In genomic region chr12:4729165-4729564, GRCm38 (mm10) we compare ENCODE assay signal across 16 mouse cellular contexts. TPM values are rescaled to one million over a fixed set of nuclear protein-coding genes. Genes with fewer than 3 reads are reported as not detected.
DNase-seq lines count a peak whose midpoint lies in the region; ATAC-seq and TF ChIP-seq lines count a peak whose summit lies in the region.
"Had no signal": no experiment of that assay in that cellular context is flagged by ENCODE, and none has a peak within 500 bp of the region (broad histone marks: within the 10 kb centered on the region; RNA-seq: fewer than 3 reads in every experiment).

No protein-coding gene starts in this region.

- H3K4me2 ChIP-seq in liver, embryonic 14.5 days (ENCODE audit: low read depth), result no peak overlapping the region
- no peak overlapping the region for H3K4me2 ChIP-seq in liver, embryonic 12.5 days
- H3K4me2 ChIP-seq: limb, embryonic 13.5 days had no signal

- no peaks in the 10 kb centered on the region for H3K27me3 ChIP-seq in liver, embryonic 14.5 days (ENCODE audit: control insufficient read depth, insufficient read depth, low read length)
- H3K27me3 ChIP-seq in liver, embryonic 12.5 days (replicated peaks), result 0 out of 2 replicates have a peak, but pooled peaks cover 6% of the 10 kb centered on the region
- H3K27me3 ChIP-seq: limb, embryonic 13.5 days had no signal

- no peak for TF ChIP-seq EP300 in liver, embryonic 14.5 days (IDR thresholded peaks at IDR 0.05; ENCODE audit: low read depth)

- no peaks in the 10 kb centered on the region for H3K36me3 ChIP-seq in liver, embryonic 14.5 days (replicated peaks; ENCODE audit: control insufficient read depth, insufficient read depth, low read depth)
- no peaks in the 10 kb centered on the region for H3K36me3 ChIP-seq in liver, embryonic 12.5 days
- H3K36me3 ChIP-seq: limb, embryonic 13.5 days had no signal

- no peak for ATAC-seq in liver, embryonic 14.5 days (ENCODE audit: insufficient read depth)
- ATAC-seq in liver, embryonic 12.5 days, result no peak
- ATAC-seq: midbrain, embryonic 16.5 days had no signal

- TF ChIP-seq CTCF in liver, embryonic 14.5 days (IDR thresholded peaks at IDR 0.05; ENCODE audit: low read depth), result peak; percentile 46

- no peak overlapping the region for H3K27ac ChIP-seq in liver, embryonic 14.5 days
- no peak overlapping the region for H3K27ac ChIP-seq in liver, embryonic 12.5 days
- H3K27ac ChIP-seq: limb, embryonic 13.5 days had no signal

- H3K9me3 ChIP-seq in liver, embryonic 14.5 days (ENCODE audit: control insufficient read depth, low read length), result no peaks in the 10 kb centered on the region
- no peaks in the 10 kb centered on the region for H3K9me3 ChIP-seq in liver, embryonic 12.5 days (replicated peaks)
- H3K9me3 ChIP-seq: limb, embryonic 13.5 days had no signal

- H3K4me1 ChIP-seq in liver, embryonic 14.5 days (replicated peaks; ENCODE audit: control insufficient read depth in 2 of 2, insufficient read depth in 2 of 2, low read length in 1 of 2), result no peaks in the 10 kb centered on the region
- H3K4me1 ChIP-seq in liver, embryonic 12.5 days, result no peaks in the 10 kb centered on the region
- H3K4me1 ChIP-seq: limb, embryonic 13.5 days had no signal

- H3K9ac ChIP-seq in liver, embryonic 14.5 days (replicated peaks), result no peak overlapping the region
- no peak overlapping the region for H3K9ac ChIP-seq in liver, embryonic 12.5 days
- H3K9ac ChIP-seq: limb, embryonic 13.5 days had no signal

- no peak for DNase-seq in liver, embryonic 14.5 days (ENCODE audit: low read depth in 3 of 3, low spot score in 3 of 3)
- peak; percentile 35 for DNase-seq in A20 (ENCODE audit: low read depth, low spot score)
- DNase-seq in ES-CJ7 (ENCODE audit: low read depth, low spot score), result peak; percentile 59
- peak; percentile 35 for DNase-seq in induced T-regulatory cell, adult 2 months (ENCODE audit: low read depth)
- DNase-seq in frontal cortex, postnatal 25 days (ENCODE audit: low spot score in 2 of 2), result no peak
- DNase-seq in right cerebral cortex, postnatal 14 days, result no peak
- DNase-seq: adrenal gland, postnatal 36 days; cerebellum, adult 11-12 months; cerebellum, postnatal 14 days; gastrocnemius, postnatal 10 days; kidney, adult 9 months; kidney, postnatal 36 days; thymus, postnatal 36 days had no signal

- H3K4me3 ChIP-seq in liver, embryonic 14.5 days (ENCODE audit: insufficient read depth in 1 of 2, low read depth in 2 of 2, low read length in 2 of 2), result no peak overlapping the region
- no peak overlapping the region for H3K4me3 ChIP-seq in liver, embryonic 12.5 days
- H3K4me3 ChIP-seq: limb, embryonic 13.5 days had no signal

- 74% methylated on average over 3 of the region's 3 CpGs for WGBS in liver, embryonic 14.5 days (ENCODE audit: insufficient replicate concordance)
- 77% methylated on average over 3 of the region's 3 CpGs for WGBS in liver, embryonic 12.5 days (ENCODE audit: insufficient replicate concordance)

RNA-seq across cellular contexts. Expression of gene Fam228a, which starts 9.1 kb away (rescaled TPM):
- polyA plus RNA-seq in liver, embryonic 14.5 days (2012; rRNA removed), result 0.09 TPM in 2 replicates
- polyA plus RNA-seq in liver, embryonic 14.5 days (2014; fragmentation: Nextera tagmentation; extraction: Ambion mirVana), result 0.05 TPM in 1 of 2 replicates, not detected in the other
- 0.20 TPM in 1 of 2 replicates, not detected in the other for polyA plus RNA-seq in liver, embryonic 12.5 days (2016; fragmentation: Nextera tagmentation; extraction: Ambion mirVana)

RNA-seq across cellular contexts. Expression of gene Pfn4, which starts 39.7 kb away (rescaled TPM):
- 0.21 and 0.39 TPM in 2 replicates for polyA plus RNA-seq in liver, embryonic 14.5 days (2012; rRNA removed)
- polyA plus RNA-seq in liver, embryonic 14.5 days (2014; fragmentation: Nextera tagmentation; extraction: Ambion mirVana), result 0.56 and 1.1 TPM in 2 replicates
- polyA plus RNA-seq in liver, embryonic 12.5 days (2016; fragmentation: Nextera tagmentation; extraction: Ambion mirVana), result 1.7 and 1.8 TPM in 2 replicates

RNA-seq across cellular contexts. Expression of gene Fam228b, which starts 39.9 kb away (rescaled TPM):
- polyA plus RNA-seq in liver, embryonic 14.5 days (2012; rRNA removed), result 0.37 and 0.73 TPM in 2 replicates
- polyA plus RNA-seq in liver, embryonic 14.5 days (2014; fragmentation: Nextera tagmentation; extraction: Ambion mirVana), result 0.33 and 1.0 TPM in 2 replicates
- 0.93 and 2.6 TPM in 2 replicates for polyA plus RNA-seq in liver, embryonic 12.5 days (2016; fragmentation: Nextera tagmentation; extraction: Ambion mirVana)

Comparison
In these comparisons a context has a peak if more than half of its experiments do, and no peak if none do; other contexts are left out.
1. DNase-seq: peak in A20 (single experiment), ES-CJ7 (single experiment) and induced T-regulatory cell, adult 2 months (single experiment); none in liver, embryonic 14.5 days (0 of 3), frontal cortex, postnatal 25 days (0 of 2) and right cerebral cortex, postnatal 14 days (single experiment).